8 mouse cellular contexts compared by ENCODE assay signal in the genomic region with DNA sequence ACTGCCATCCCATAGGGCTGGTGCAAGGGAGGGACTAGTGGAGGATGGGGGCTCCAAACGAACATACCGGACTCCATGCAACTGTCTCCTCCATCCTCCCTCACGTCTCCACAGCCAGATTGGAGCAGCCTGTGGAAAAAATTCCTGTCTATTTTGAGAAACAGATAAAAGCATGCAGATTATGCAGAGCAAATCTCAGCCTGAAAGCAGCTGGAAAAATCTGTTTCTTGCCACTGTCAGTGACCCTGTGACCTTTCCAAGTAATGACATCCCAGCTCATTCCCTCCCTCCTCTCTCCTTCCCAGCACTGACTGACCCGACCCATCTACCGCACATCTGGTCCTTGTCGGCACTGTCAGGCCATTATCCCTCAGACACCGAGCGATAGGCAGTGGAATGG. TPM values are rescaled to one million over a fixed set of nuclear protein-coding genes. Genes with fewer than 3 reads are reported as not detected.
DNase-seq lines count a peak whose midpoint lies in the region; ATAC-seq and TF ChIP-seq lines count a peak whose summit lies in the region.

No protein-coding gene starts in this region.

- 74% methylated on average over 8 of the region's 8 CpGs for WGBS in forebrain, postnatal 0 days
- WGBS in forebrain, embryonic 10.5 days, result 64% methylated on average over 8 of the region's 8 CpGs
- WGBS in heart, embryonic 11.5 days (ENCODE audit: insufficient replicate concordance), result 14% methylated on average over 8 of the region's 8 CpGs

- no peaks in the 10 kb centered on the region for H3K36me3 ChIP-seq in forebrain, postnatal 0 days (ENCODE audit: insufficient read depth)
- no peaks in the 10 kb centered on the region for H3K36me3 ChIP-seq in forebrain, embryonic 10.5 days (replicated peaks)
- H3K36me3 ChIP-seq in heart, embryonic 11.5 days (ENCODE audit: control insufficient read depth, insufficient read depth, low read length), result no peaks in the 10 kb centered on the region

- no peaks in the 10 kb centered on the region for H3K27me3 ChIP-seq in forebrain, postnatal 0 days (ENCODE audit: insufficient read depth, low read length)
- no peaks in the 10 kb centered on the region for H3K27me3 ChIP-seq in forebrain, embryonic 10.5 days (ENCODE audit: poor library complexity, severe bottlenecking)
- no peaks in the 10 kb centered on the region for H3K27me3 ChIP-seq in heart, embryonic 11.5 days (ENCODE audit: control insufficient read depth, insufficient read depth, low read length)

- no peak overlapping the region for H3K9ac ChIP-seq in forebrain, postnatal 0 days
- no peak overlapping the region for H3K9ac ChIP-seq in heart, embryonic 11.5 days (ENCODE audit: low read depth, low read length)

- DNase-seq in forebrain, postnatal 0 days, result peak; percentile 15
- no peak for DNase-seq in forebrain, embryonic 10.5 days (ENCODE audit: extremely low spot score, low spot score)
- peak; percentile 87 for DNase-seq in kidney, postnatal 10 days
- DNase-seq in ovary, postnatal 14 days (ENCODE audit: low spot score), result peak; percentile 57
- DNase-seq in frontal cortex, postnatal 14 days (ENCODE audit: low spot score in 2 of 2), result no peak
- no peak for DNase-seq in right cerebral cortex, postnatal 25 days

- H3K4me1 ChIP-seq in forebrain, postnatal 0 days (ENCODE audit: insufficient read depth), result no peaks in the 10 kb centered on the region; the same call in 1 of the 2 replicates
- H3K4me1 ChIP-seq in forebrain, embryonic 10.5 days, result peaks cover 8% of the 10 kb centered on the region
- H3K4me1 ChIP-seq in heart, embryonic 11.5 days (ENCODE audit: control insufficient read depth, insufficient read depth, low read length), result peaks cover 37% of the 10 kb centered on the region

- H3K9me3 ChIP-seq in forebrain, postnatal 0 days (ENCODE audit: low read length), result no peaks in the 10 kb centered on the region
- no peaks in the 10 kb centered on the region for H3K9me3 ChIP-seq in forebrain, embryonic 10.5 days
- H3K9me3 ChIP-seq in heart, embryonic 11.5 days (replicated peaks; ENCODE audit: control insufficient read depth, low read length), result no peaks in the 10 kb centered on the region

- H3K27ac ChIP-seq in forebrain, postnatal 0 days (ENCODE audit: low read depth, low read length), result no peak overlapping the region
- H3K27ac ChIP-seq in forebrain, embryonic 10.5 days, result no peak overlapping the region
- peak overlapping the region; percentile 81 for H3K27ac ChIP-seq in heart, embryonic 11.5 days (ENCODE audit: low read depth, low read length)

- TF ChIP-seq CTCF in forebrain, postnatal 0 days (IDR thresholded peaks at IDR 0.05; ENCODE audit: low read depth), result no peak

- peak; percentile 26; the same call in 1 of the 2 replicates for ATAC-seq in forebrain, postnatal 0 days
- ATAC-seq in heart, embryonic 11.5 days (replicated peaks; ENCODE audit: insufficient number of reproducible peaks, low FRiP score, low TSS enrichment), result peak; percentile 84
- no peak; the same call in 1 of the 2 replicates for ATAC-seq in frontal cortex, adult (ENCODE audit: low TSS enrichment)

- H3K4me3 ChIP-seq in forebrain, postnatal 0 days (ENCODE audit: low read depth, low read length), result no peak overlapping the region
- H3K4me3 ChIP-seq in forebrain, embryonic 10.5 days, result no peak overlapping the region
- no peak overlapping the region for H3K4me3 ChIP-seq in heart, embryonic 11.5 days (ENCODE audit: low read depth, low read length)

- no peak overlapping the region for H3K4me2 ChIP-seq in forebrain, postnatal 0 days (ENCODE audit: low read depth)
- H3K4me2 ChIP-seq in heart, embryonic 11.5 days, result peak overlapping the region; percentile 12; the same call in 1 of the 2 replicates

RNA-seq across cellular contexts. Expression of gene Lclat1, which starts 35.5 kb away (rescaled TPM):
- 23.9 and 28.4 TPM in 2 replicates for total RNA-seq in forebrain, postnatal 0 days (2014; rRNA removed)
- polyA plus RNA-seq in forebrain, postnatal 0 days (2015; fragmentation: Nextera tagmentation; extraction: Ambion mirVana), result 8.1 and 11.9 TPM in 2 replicates
- 10.4 and 10.9 TPM in 2 replicates for polyA plus RNA-seq in forebrain, embryonic 10.5 days (2016; fragmentation: Nextera tagmentation; extraction: Ambion mirVana)
- polyA plus RNA-seq in heart, embryonic 11.5 days (2014; fragmentation: Nextera tagmentation; extraction: Ambion mirVana), result 38.3 and 51.0 TPM in 2 replicates

Comparison
In these comparisons a context has a peak if more than half of its experiments do, and no peak if none do; other contexts are left out.
1. DNase-seq: peak in forebrain, postnatal 0 days (single experiment), kidney, postnatal 10 days (single experiment) and ovary, postnatal 14 days (single experiment); none in forebrain, embryonic 10.5 days (single experiment), frontal cortex, postnatal 14 days (0 of 2) and right cerebral cortex, postnatal 25 days (single experiment).